Mouse (Mus musculus) neutrophil, adult 65 days (primary cell): Measurements from ENCODE around the gene Plxdc2. TPM values are rescaled to one million over a fixed set of nuclear protein-coding genes. Genes with fewer than 3 reads are reported as not detected.

ENCODE experiments used
- total RNA-seq: library from RNA; stranded (reverse); gene quantifications from 2 replicates; pipeline ENCODE4 v1.2.4, GENCODE M21; 2023

The Plxdc2 gene
- total RNA-seq, result 0.88 and 1.3 TPM in 2 replicates

GRCm38 (mm10) chr2:16356106-16356818, at the start of gene Plxdc2:
Gene Plxdc2, plus strand, starts transcription at chr2:16356304.

